Mouse (Mus musculus) mesoderm, embryonic 11.5 days (tissue): ENCODE data around the gene Gm7030.
"Not testable (repeated sequence)": the region's sequence is repeated elsewhere in the genome, so short reads cannot be mapped to it uniquely, and the experiment has no call there.

ENCODE experiments used
- DNase-seq: peaks from one replicate; pipeline ENCODE4 v3.0.0-alpha.2; 2012; ENCODE audit warnings: low read depth, low spot score

Gene Gm7030

GRCm38 (mm10) chr17:36135421-36136231 lies 6.4 kb upstream of the Gm7030 start:
- not testable (repeated sequence) for DNase-seq

GRCm38 (mm10) chr17:36131516-36132265 lies 2.5 kb upstream of the Gm7030 start:
- peak; percentile 29 for DNase-seq

GRCm38 (mm10) chr17:36128525-36128924 lies 700 bp downstream of the Gm7030 start:
- not testable (repeated sequence) for DNase-seq

GRCm38 (mm10) chr17:36124111-36124510 lies 5.1 kb downstream of the Gm7030 start:
- not testable (repeated sequence) for DNase-seq

- DNase-seq: not testable (repeated sequence)
Measured at GRCm38 (mm10) chr17:36121352-36122020, 7.7 kb downstream of the Gm7030 start, which contains the start of gene Gm19684. Gm19684 (plus strand) TSS chr17:36121678.

- DNase-seq: not testable (repeated sequence)
Measured at GRCm38 (mm10) chr17:36120839-36121238, 8.4 kb downstream of the Gm7030 start.

- DNase-seq: not testable (repeated sequence)
Measured at GRCm38 (mm10) chr17:36116545-36116944, 12.7 kb downstream of the Gm7030 start.

- DNase-seq: peak; percentile 55
Measured at GRCm38 (mm10) chr17:36113979-36114593, 15.1 kb downstream of the Gm7030 start.

- not testable (repeated sequence) for DNase-seq
Measured at GRCm38 (mm10) chr17:36111510-36111868, 17.7 kb downstream of the Gm7030 start.

- not testable (repeated sequence) for DNase-seq
Measured at GRCm38 (mm10) chr17:36110641-36111509, 18.4 kb downstream of the Gm7030 start.

- not testable (repeated sequence) for DNase-seq
Measured at GRCm38 (mm10) chr17:36110129-36110528, 19.1 kb downstream of the Gm7030 start.

- not testable (repeated sequence) for DNase-seq
Measured at GRCm38 (mm10) chr17:36102091-36102490, 27.1 kb downstream of the Gm7030 start.

- DNase-seq: not testable (repeated sequence)
Measured at GRCm38 (mm10) chr17:36099603-36100002, 29.6 kb downstream of the Gm7030 start.

- no peak for DNase-seq
Measured at GRCm38 (mm10) chr17:36093936-36094335, 35.3 kb downstream of the Gm7030 start.

GRCm38 (mm10) chr17:36092520-36092919 lies 36.7 kb downstream of the Gm7030 start:
- DNase-seq: not testable (repeated sequence)

GRCm38 (mm10) chr17:36091933-36092332 lies 37.3 kb downstream of the Gm7030 start:
- not testable (repeated sequence) for DNase-seq

GRCm38 (mm10) chr17:36085976-36086375 lies 43.2 kb downstream of the Gm7030 start:
- not testable (repeated sequence) for DNase-seq

- peak; percentile 19 for DNase-seq
Measured at GRCm38 (mm10) chr17:36083870-36084451, 45.3 kb downstream of the Gm7030 start.

GRCm38 (mm10) chr17:36083266-36083869 lies 45.9 kb downstream of the Gm7030 start:
- DNase-seq: peak; percentile 71
